Mouse (Mus musculus): ENCODE data around the gene Sqstm1. TPM values are rescaled to one million over a fixed set of nuclear protein-coding genes. Genes with fewer than 3 reads are reported as not detected.

Gene Sqstm1
- total and polyA plus RNA-seq, 3 experiments = 187 to 223 TPM; not detected in 1

DNA sequence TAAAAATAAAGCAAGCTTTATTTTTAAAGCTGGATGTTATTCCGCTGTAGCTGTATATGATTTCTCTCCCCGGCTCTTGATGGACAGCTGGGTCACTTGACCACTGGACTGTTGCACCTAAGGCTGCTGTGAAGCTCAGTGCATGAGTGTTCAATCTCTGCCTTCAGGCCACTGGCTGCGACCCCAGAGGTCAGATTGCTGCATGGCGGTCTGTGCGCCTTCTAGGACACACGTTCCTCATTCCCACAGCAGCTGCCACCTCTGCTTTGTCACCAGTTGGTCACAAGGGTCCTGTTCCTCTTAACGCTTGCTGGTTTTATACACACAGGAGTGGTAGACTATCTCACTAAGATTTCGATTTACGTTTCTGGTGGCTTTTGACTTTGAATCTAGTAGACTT is 56.5 kb downstream of the Sqstm1 start:
- Histone ChIP-seq H3K9me3 (replicated peaks; ENCODE audit: insufficient read depth, low read length) (no peaks in the 10 kb centered on the region), H3K4me1 (ENCODE audit: control insufficient read depth in 1 of 2, insufficient read depth in 2 of 2, low read length in 2 of 2) (no peaks in the 10 kb centered on the region), H3K4me3 (ENCODE audit: control insufficient read depth in 1 of 2, insufficient read depth in 1 of 2, low read depth in 2 of 2, low read length in 2 of 2) (no peak overlapping the region), H3K9ac (ENCODE audit: control insufficient read depth, low read depth, low read length, poor library complexity, severe bottlenecking) (no peak overlapping the region), H3K27ac (ENCODE audit: control insufficient read depth, low read depth, low read length) (no peak overlapping the region), H3K27me3 (ENCODE audit: control insufficient read depth in 1 of 2, insufficient read depth in 2 of 2, low read length in 2 of 2) (no peaks in the 10 kb centered on the region), H3K79me2 (ENCODE audit: control insufficient read depth, insufficient read depth, low read length, poor library complexity) (no peaks in the 10 kb centered on the region), H3K36me3 (ENCODE audit: control insufficient read depth in 1 of 2, insufficient read depth in 2 of 2, low read length in 2 of 2) (peaks cover 0 to 5% of the 10 kb centered on the region in 2 experiments; a peak in 2 of 4 replicates)
- DNase-seq (ENCODE audit: low read depth, low spot score) = no peak
- no peak for TF ChIP-seq MAFK (IDR thresholded peaks at IDR 0.05; ENCODE audit: borderline replicate concordance, low read depth, low read length)
- no peak for TF ChIP-seq POLR2AphosphoS2 (IDR thresholded peaks at IDR 0.05; ENCODE audit: low read length)
- no peak for TF ChIP-seq RAD21 (IDR thresholded peaks at IDR 0.05; ENCODE audit: low read depth, low read length)
- TF ChIP-seq SIN3A (IDR thresholded peaks at IDR 0.05; ENCODE audit: low read length) = no peak
- no peak for TF ChIP-seq ZNF384 (IDR thresholded peaks at IDR 0.05; ENCODE audit: low read depth, low read length)
- no peak for TF ChIP-seq TAL1 (IDR thresholded peaks at IDR 0.05; ENCODE audit: low read length)
- TF ChIP-seq CTCF (IDR thresholded peaks at IDR 0.05 in 2 of 3, conservative IDR thresholded peaks at IDR 0.05 in 1 of 3; ENCODE audit: control insufficient read depth in 1 of 3, insufficient read depth in 1 of 3, low read depth in 2 of 3, low read length in 3 of 3, poor library complexity in 1 of 3, severe bottlenecking in 1 of 3) = no peak
- no peak for TF ChIP-seq UBTF (IDR thresholded peaks at IDR 0.05; ENCODE audit: borderline replicate concordance, insufficient read depth, low read depth, low read length)
- no peak for TF ChIP-seq USF1 (IDR thresholded peaks at IDR 0.05; ENCODE audit: low read depth, low read length)
- TF ChIP-seq MYB (IDR thresholded peaks at IDR 0.05; ENCODE audit: low read depth, low read length) = no peak
- no peak for TF ChIP-seq ZMIZ1 (IDR thresholded peaks at IDR 0.05; ENCODE audit: low read depth, low read length)
- no peak for TF ChIP-seq NRF1 (IDR thresholded peaks at IDR 0.05; ENCODE audit: insufficient read depth, low read depth, low read length, poor library complexity, severe bottlenecking)
- no peak for TF ChIP-seq TBP (IDR thresholded peaks at IDR 0.05; ENCODE audit: low read depth, low read length)
- TF ChIP-seq HCFC1 (IDR thresholded peaks at IDR 0.05; ENCODE audit: low read depth, low read length) = no peak
- no peak for TF ChIP-seq KAT2A (conservative IDR thresholded peaks at IDR 0.05; ENCODE audit: low read depth, low read length)
- no peak for TF ChIP-seq CHD1 (IDR thresholded peaks at IDR 0.05; ENCODE audit: low read depth, low read length)

DNA sequence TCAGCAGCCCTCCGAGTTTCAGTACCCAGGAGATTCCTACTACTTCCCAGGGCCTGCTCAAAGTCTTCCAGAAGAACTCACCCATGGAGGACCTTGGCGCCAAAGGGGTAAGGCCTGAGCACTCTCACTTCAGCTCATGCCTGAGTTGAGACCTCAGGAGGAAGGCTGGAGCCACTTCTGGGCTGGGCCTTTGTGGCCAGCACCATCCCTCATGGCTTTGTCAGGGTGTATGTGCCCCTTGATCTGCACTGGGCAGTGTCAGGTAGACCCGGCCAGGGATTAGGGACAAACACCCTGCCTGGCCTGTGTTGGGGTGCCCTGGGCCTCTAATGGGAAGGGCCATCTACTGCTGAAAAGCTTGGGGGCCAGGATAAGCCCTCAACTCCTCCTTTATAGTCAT is 59.3 kb downstream of the Sqstm1 start:
- H3K36me3 ChIP-seq (ENCODE audit: control insufficient read depth in 1 of 2, insufficient read depth in 2 of 2, low read length in 2 of 2) = peaks cover 0 to 6% of the 10 kb centered on the region in 2 experiments; a peak in 2 of 4 replicates
- no peaks in the 10 kb centered on the region for H3K4me1 ChIP-seq (ENCODE audit: control insufficient read depth in 1 of 2, insufficient read depth in 2 of 2, low read length in 2 of 2)

More for the DNA sequence above, 59.3 kb downstream of the Sqstm1 start:
- H3K27me3 ChIP-seq (ENCODE audit: control insufficient read depth in 1 of 2, insufficient read depth in 2 of 2, low read length in 2 of 2) = no peaks in the 10 kb centered on the region
- H3K27ac ChIP-seq (ENCODE audit: control insufficient read depth, low read depth, low read length) = no peak overlapping the region
- H3K79me2 ChIP-seq (ENCODE audit: control insufficient read depth, insufficient read depth, low read length, poor library complexity) = no peaks in the 10 kb centered on the region
- TF ChIP-seq CHD2 (IDR thresholded peaks at IDR 0.05; ENCODE audit: low read length) (no peak), POLR2A (IDR thresholded peaks at IDR 0.05; ENCODE audit: control insufficient read depth in 1 of 2, insufficient read depth in 1 of 2, low read depth in 1 of 2, low read length in 2 of 2, poor library complexity in 1 of 2) (no peak), RAD21 (IDR thresholded peaks at IDR 0.05; ENCODE audit: low read depth, low read length) (no peak), HCFC1 (IDR thresholded peaks at IDR 0.05; ENCODE audit: low read depth, low read length) (no peak), POLR2AphosphoS5 (IDR thresholded peaks at IDR 0.05; ENCODE audit: borderline replicate concordance, low read depth, low read length) (no peak), RCOR1 (IDR thresholded peaks at IDR 0.05; ENCODE audit: low read depth, low read length) (no peak), ZC3H11A (IDR thresholded peaks at IDR 0.05; ENCODE audit: low read depth, low read length) (no peak), POLR2AphosphoS2 (IDR thresholded peaks at IDR 0.05; ENCODE audit: low read length) (no peak), E2F4 (IDR thresholded peaks at IDR 0.05; ENCODE audit: borderline replicate concordance, low read depth, low read length) (no peak), ZMIZ1 (IDR thresholded peaks at IDR 0.05; ENCODE audit: low read depth, low read length) (no peak)
- no peaks in the 10 kb centered on the region for H3K9me3 ChIP-seq (replicated peaks; ENCODE audit: insufficient read depth, low read length)
- no peak for DNase-seq (ENCODE audit: low read depth, low spot score)
- H3K9ac ChIP-seq (ENCODE audit: control insufficient read depth, low read depth, low read length, poor library complexity, severe bottlenecking) = no peak overlapping the region
- H3K4me3 ChIP-seq (ENCODE audit: control insufficient read depth in 1 of 2, insufficient read depth in 1 of 2, low read depth in 2 of 2, low read length in 2 of 2) = no peak overlapping the region

Data from MEL (cell line).